Mouse (Mus musculus) kidney, embryonic 14.5 days (tissue): Measurements from ENCODE around the gene Muc1. TPM values are rescaled to one million over a fixed set of nuclear protein-coding genes. Genes with fewer than 3 reads are reported as not detected.

Source experiments
- ATAC-seq: fragments of 200-750 bp; cut with Nextera tagmentation; 2 replicates; pipeline ENCODE4 v1.8.0; 2017; ENCODE audit warnings: moderate number of reproducible peaks, mild to moderate bottlenecking, moderate TSS enrichment, moderate library complexity; ENCODE audit not compliant: low FRiP score, low TSS enrichment
- H3K27ac ChIP-seq: fragments of 300-500 bp; sonication (generic); 2 replicates; pipeline ENCODE4 v1.5.1; 2014; ENCODE audit warnings: low read depth, mild to moderate bottlenecking, low read length, moderate library complexity, mixed read lengths
- H3K27me3 ChIP-seq: fragments of 300-500 bp; sonication (generic); 2 replicates; pipeline ENCODE4 v1.6.1; 2014; ENCODE audit warnings: mild to moderate bottlenecking, low read length; ENCODE audit not compliant: control insufficient read depth, insufficient read depth
- H3K36me3 ChIP-seq: fragments of 300-500 bp; sonication (generic); 2 replicates; pipeline ENCODE4 v1.6.1; 2014; ENCODE audit warnings: low read length, mixed read lengths; ENCODE audit not compliant: control insufficient read depth, insufficient read depth
- H3K4me1 ChIP-seq: fragments of 300-500 bp; sonication (generic); 2 replicates; pipeline ENCODE4 v1.6.1; 2014; ENCODE audit warnings: low read length, mixed read lengths; ENCODE audit not compliant: control insufficient read depth, insufficient read depth
- H3K4me2 ChIP-seq: fragments of 300-500 bp; sonication (generic); replicated peaks from 2 replicates; pipeline ENCODE4 v1.6.1; 2014; ENCODE audit warnings: low read depth, mild to moderate bottlenecking, low read length
- H3K4me3 ChIP-seq: fragments of 300-500 bp; sonication (generic); 2 replicates; pipeline ENCODE4 v1.5.1; 2014; ENCODE audit warnings: mild to moderate bottlenecking, low read length
- H3K9ac ChIP-seq: fragments of 300-500 bp; sonication (generic); 2 replicates; pipeline ENCODE4 v1.6.1; 2014; ENCODE audit warnings: low read depth, mild to moderate bottlenecking, low read length, moderate library complexity
- H3K9me3 ChIP-seq: fragments of 300-500 bp; sonication (generic); 2 replicates; pipeline ENCODE4 v1.6.1; 2016; ENCODE audit warnings: low read length; ENCODE audit not compliant: control insufficient read depth
- WGBS: fragments of 180-500 bp; shearing (Covaris S2); extraction: QIAGEN DNeasy Blood & Tissue Kit; methylation state at CpG from one replicate; pipeline ENCODE4 v1.1.7; 2014; 5-methylcytosine and 5-hydroxymethylcytosine counted together
- polyA plus RNA-seq: library from polyadenylated mRNA; unstranded; fragments of >200 nt; fragmentation: Nextera tagmentation; extraction: Ambion mirVana; gene quantifications from 2 replicates; pipeline ENCODE4 v1.2.1, GENCODE M21; 2014

The Muc1 gene
- polyA plus RNA-seq, 1 experiment from 2014 or later: 13.6 TPM

- H3K9me3 ChIP-seq: no peaks in the 10 kb centered on the region
- H3K9ac ChIP-seq: no peak overlapping the region
- H3K4me3 ChIP-seq: no peak overlapping the region
- H3K36me3 ChIP-seq: no peaks in the 10 kb centered on the region
- no peaks in the 10 kb centered on the region for H3K27me3 ChIP-seq
- 73% methylated on average over 14 of the region's 14 CpGs for WGBS
- H3K4me2 ChIP-seq: no peak overlapping the region
- H3K27ac ChIP-seq: no peak overlapping the region
- ATAC-seq: no peak
- H3K4me1 ChIP-seq: 0 out of 2 replicates have a peak, but pooled peaks cover 3% of the 10 kb centered on the region
These were observed 4.8 kb downstream of the Muc1 start for GRCm38 (mm10) chr3:89233562-89234110.

DNA sequence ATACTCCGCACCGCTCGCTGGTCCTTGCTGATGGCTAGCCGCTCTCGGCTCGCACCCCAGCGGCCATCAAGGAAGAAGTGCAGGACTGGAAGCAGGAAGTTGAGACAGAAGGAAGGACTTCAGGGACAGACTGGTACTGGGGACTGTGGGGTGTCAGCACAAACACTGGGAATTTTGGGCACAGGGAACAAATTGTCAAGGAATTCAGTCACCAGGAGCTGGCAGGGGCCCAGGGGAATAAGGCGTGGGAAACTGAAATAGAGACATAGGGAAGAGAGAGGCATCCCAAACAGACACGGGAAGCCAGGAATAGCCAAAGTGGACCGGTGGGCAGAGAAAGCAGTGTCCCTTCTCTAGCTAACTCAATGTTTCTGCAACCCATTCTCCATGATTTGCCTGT is 7.7 kb downstream of the Muc1 start:
- H3K27ac ChIP-seq: no peak overlapping the region
- H3K4me1 ChIP-seq: 0 out of 2 replicates have a peak, but pooled peaks cover 3% of the 10 kb centered on the region
- WGBS: 89% methylated on average over 10 of the region's 10 CpGs
- no peak overlapping the region for H3K9ac ChIP-seq
- H3K27me3 ChIP-seq: no peaks in the 10 kb centered on the region
- no peak for ATAC-seq
- no peak overlapping the region for H3K4me2 ChIP-seq
- no peaks in the 10 kb centered on the region for H3K9me3 ChIP-seq
- no peak overlapping the region for H3K4me3 ChIP-seq
- H3K36me3 ChIP-seq: no peaks in the 10 kb centered on the region; the same call in 1 of the 2 replicates

- no peak overlapping the region for H3K9ac ChIP-seq
- no peaks in the 10 kb centered on the region; the same call in 1 of the 2 replicates for H3K36me3 ChIP-seq
- H3K4me1 ChIP-seq: 0 out of 2 replicates have a peak, but pooled peaks cover 3% of the 10 kb centered on the region
- no peaks in the 10 kb centered on the region for H3K9me3 ChIP-seq
- H3K4me3 ChIP-seq: no peak overlapping the region
- no peak overlapping the region for H3K4me2 ChIP-seq
- no peak for ATAC-seq
- H3K27ac ChIP-seq: no peak overlapping the region
- 89% methylated on average over 21 of the region's 21 CpGs for WGBS
- no peaks in the 10 kb centered on the region for H3K27me3 ChIP-seq
These were observed 8.8 kb downstream of the Muc1 start for GRCm38 (mm10) chr3:89237682-89238081.

GRCm38 (mm10) chr3:89238494-89238893 is 9.6 kb downstream of the Muc1 start:
- no peak overlapping the region for H3K4me2 ChIP-seq
- 42% methylated on average over 8 of the region's 12 CpGs for WGBS
- H3K27ac ChIP-seq: no peak overlapping the region
- H3K27me3 ChIP-seq: no peaks in the 10 kb centered on the region
- H3K4me1 ChIP-seq: 0 out of 2 replicates have a peak, but pooled peaks cover 3% of the 10 kb centered on the region
- no peak overlapping the region for H3K4me3 ChIP-seq
- ATAC-seq: no peak
- H3K9me3 ChIP-seq: no peaks in the 10 kb centered on the region
- no peaks in the 10 kb centered on the region; the same call in 1 of the 2 replicates for H3K36me3 ChIP-seq
- H3K9ac ChIP-seq: no peak overlapping the region

DNA sequence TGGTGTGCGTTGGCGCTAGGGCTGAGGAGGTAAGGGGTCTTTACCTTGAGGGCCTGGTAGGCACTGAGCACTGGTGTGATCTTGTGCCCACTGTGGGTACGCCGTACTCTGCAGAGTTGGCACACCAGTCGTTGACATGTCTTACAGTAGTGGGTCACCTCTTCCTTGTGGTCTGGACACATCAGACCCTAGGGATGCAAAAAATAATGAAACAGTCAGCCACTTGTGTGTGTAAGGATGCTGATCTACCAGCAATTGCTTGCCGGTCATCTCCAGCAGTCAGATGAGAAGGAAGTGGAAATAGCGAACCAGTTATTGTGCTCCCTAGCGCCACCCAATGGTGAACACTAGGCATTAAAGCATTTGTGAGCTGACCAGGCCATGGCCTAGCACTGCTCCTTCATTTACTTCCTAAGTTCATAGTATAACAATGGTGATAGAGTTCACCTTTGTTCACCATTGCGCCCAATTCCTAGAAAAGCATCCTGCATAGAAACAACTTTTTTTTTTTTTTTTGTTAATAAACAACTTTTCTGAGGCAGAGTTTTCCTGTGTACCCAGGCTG is 13.6 kb downstream of the Muc1 start:
- WGBS: 76% methylated on average over 9 of the region's 9 CpGs

GRCm38 (mm10) chr3:89243609-89244008 is 14.8 kb downstream of the Muc1 start:
- H3K9ac ChIP-seq: no peak overlapping the region
- H3K27me3 ChIP-seq: no peaks in the 10 kb centered on the region
- H3K4me3 ChIP-seq: peak overlapping the region; percentile 75; the same call in 1 of the 2 replicates
- 9% methylated on average over 14 of the region's 14 CpGs for WGBS
- H3K36me3 ChIP-seq: peaks cover 5% of the 10 kb centered on the region
- peak; percentile 53 for ATAC-seq
- H3K4me2 ChIP-seq: peak overlapping the region; percentile 80
- H3K27ac ChIP-seq: no peak overlapping the region
- H3K4me1 ChIP-seq: peaks cover 30% of the 10 kb centered on the region
- no peaks in the 10 kb centered on the region for H3K9me3 ChIP-seq

More for the DNA sequence above, 13.6 kb downstream of the Muc1 start:
- no peak overlapping the region for H3K4me2 ChIP-seq
- H3K27ac ChIP-seq: no peak overlapping the region
- no peaks in the 10 kb centered on the region for H3K27me3 ChIP-seq
- H3K9ac ChIP-seq: no peak overlapping the region
- peaks cover 25% of the 10 kb centered on the region for H3K4me1 ChIP-seq
- H3K36me3 ChIP-seq: no peaks in the 10 kb centered on the region; the same call in 1 of the 2 replicates
- ATAC-seq: no peak
- no peak overlapping the region for H3K4me3 ChIP-seq
- no peaks in the 10 kb centered on the region for H3K9me3 ChIP-seq

GRCm38 (mm10) chr3:89244158-89244981 is 15.5 kb downstream of the Muc1 start:
- H3K27me3 ChIP-seq: no peaks in the 10 kb centered on the region
- H3K9ac ChIP-seq: peak overlapping the region; percentile 42; the same call in 1 of the 2 replicates
- H3K4me1 ChIP-seq: peaks cover 29% of the 10 kb centered on the region
- H3K9me3 ChIP-seq: no peaks in the 10 kb centered on the region
- H3K4me3 ChIP-seq: peak overlapping the region; percentile 75
- peak overlapping the region; percentile 80 for H3K4me2 ChIP-seq
- H3K36me3 ChIP-seq: peaks cover 9% of the 10 kb centered on the region
- 9% methylated on average over 25 of the region's 25 CpGs for WGBS
- peak; percentile 8; the same call in 1 of the 2 replicates for ATAC-seq
- peak overlapping the region; percentile 55; the same call in 1 of the 2 replicates for H3K27ac ChIP-seq

DNA sequence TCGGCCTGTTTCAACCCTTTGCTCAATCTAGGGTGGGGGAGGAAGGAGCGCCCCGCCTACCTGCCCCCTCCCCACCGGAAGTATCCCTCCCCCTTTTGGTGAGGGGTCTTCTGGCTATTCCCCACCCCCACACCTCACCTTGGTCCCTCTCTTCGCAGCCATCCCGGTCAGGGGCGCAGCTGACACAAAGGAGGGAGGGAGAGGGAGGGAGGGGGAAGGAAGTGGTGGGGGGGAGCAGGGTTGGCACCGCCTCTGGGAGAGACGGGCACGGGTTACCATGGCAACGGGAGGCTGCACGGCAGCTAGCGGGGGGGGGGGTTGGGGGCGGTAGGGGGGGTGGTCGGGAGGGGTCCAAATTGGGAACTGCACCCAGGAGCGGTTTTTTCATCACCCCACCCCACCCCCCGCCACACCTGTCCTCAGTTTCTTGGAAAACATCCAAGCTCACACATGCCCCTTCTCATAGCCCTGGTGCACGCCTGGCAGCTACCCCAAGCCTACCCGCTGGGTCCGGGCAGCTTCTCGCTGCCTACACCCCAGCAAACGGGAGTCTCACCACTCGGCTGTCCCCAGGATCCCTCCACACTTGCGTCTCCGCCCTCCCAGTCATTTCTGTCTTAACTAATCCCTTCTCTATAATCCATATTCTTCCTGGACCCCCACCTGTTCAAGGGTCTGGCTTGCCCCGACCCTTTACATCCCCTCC is 16.3 kb downstream of the Muc1 start:
- H3K27me3 ChIP-seq: no peaks in the 10 kb centered on the region
- H3K36me3 ChIP-seq: peaks cover 13% of the 10 kb centered on the region
- peak overlapping the region; percentile 80 for H3K4me2 ChIP-seq
- 2% methylated on average over 19 of the region's 26 CpGs for WGBS
- peaks cover 29% of the 10 kb centered on the region for H3K4me1 ChIP-seq
- H3K9me3 ChIP-seq: no peaks in the 10 kb centered on the region
- H3K9ac ChIP-seq: peak overlapping the region; percentile 42
- H3K27ac ChIP-seq: peak overlapping the region; percentile 55; the same call in 1 of the 2 replicates
- H3K4me3 ChIP-seq: peak overlapping the region; percentile 75
- peak; percentile 19; the same call in 1 of the 2 replicates for ATAC-seq
